Mouse (Mus musculus): ENCODE measurements around the gene Olfr320.
"Not testable (repeated sequence)": the region's sequence is repeated elsewhere in the genome, so short reads cannot be mapped to it uniquely, and the experiment has no call there.

DNA sequence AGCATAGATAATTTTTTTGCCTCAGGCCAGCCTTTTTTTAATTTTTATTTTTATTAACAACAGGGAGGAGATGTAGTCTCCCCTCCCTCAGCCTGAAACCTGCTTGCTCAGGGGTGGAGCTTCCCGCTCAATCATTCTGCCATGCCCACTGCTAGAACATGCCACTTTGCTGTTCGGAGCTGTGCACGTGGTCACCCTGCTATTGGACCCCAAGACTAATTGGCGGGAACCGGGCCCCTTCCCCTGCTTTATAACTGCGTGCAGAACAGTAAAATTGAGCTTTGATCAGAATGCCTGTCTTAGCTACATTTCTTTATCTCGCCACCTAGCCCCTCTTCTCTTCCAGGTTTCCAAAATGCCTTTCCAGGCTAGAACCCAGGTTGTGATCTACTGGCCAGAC, 36.8 kb downstream of the Olfr320 start:
- TF ChIP-seq TAL1, GATA1 (IDR thresholded peaks at IDR 0.05; ENCODE audit: low read length): not testable (repeated sequence)
